Mouse (Mus musculus) heart, embryonic 16.5 days (tissue): ENCODE results near the gene Scamp1. TPM values are rescaled to one million over a fixed set of nuclear protein-coding genes. Genes with fewer than 3 reads are reported as not detected.

Source experiments
- ATAC-seq: fragments of 200-750 bp; cut with Nextera tagmentation; replicated peaks from 2 replicates; pipeline ENCODE4 v1.8.0; 2017; ENCODE audit warnings: moderate number of reproducible peaks; ENCODE audit not compliant: insufficient read depth, low FRiP score; ENCODE audit errors: extremely low read depth
- H3K27ac ChIP-seq: fragments of 300-500 bp; sonication (generic); 2 replicates; pipeline ENCODE4 v1.5.1; 2014; ENCODE audit warnings: mild to moderate bottlenecking, low read length, control low read depth, moderate library complexity
- H3K27me3 ChIP-seq: fragments of 300-500 bp; sonication (generic); 2 replicates; pipeline ENCODE4 v1.6.1; 2014; ENCODE audit warnings: low read length, mixed read lengths; ENCODE audit not compliant: control insufficient read depth, insufficient read depth
- H3K36me3 ChIP-seq: fragments of 300-500 bp; sonication (generic); 2 replicates; pipeline ENCODE4 v1.6.1; 2014; ENCODE audit not compliant: control insufficient read depth, insufficient read depth
- H3K4me1 ChIP-seq: fragments of 300-500 bp; sonication (generic); 2 replicates; pipeline ENCODE4 v1.6.1; 2014; ENCODE audit warnings: low read length, mixed read lengths; ENCODE audit not compliant: control insufficient read depth, insufficient read depth
- H3K4me2 ChIP-seq: fragments of 300-500 bp; sonication (generic); 2 replicates; pipeline ENCODE4 v1.6.1; 2014; ENCODE audit warnings: low read depth, mild to moderate bottlenecking, control low read depth, low read length
- H3K4me3 ChIP-seq: fragments of 300-500 bp; sonication (generic); 2 replicates; pipeline ENCODE4 v1.5.1; 2014; ENCODE audit warnings: mild to moderate bottlenecking, control low read depth, low read length
- H3K9ac ChIP-seq: fragments of 300-500 bp; sonication (generic); 2 replicates; pipeline ENCODE4 v1.6.1; 2014; ENCODE audit warnings: low read length, control low read depth
- H3K9me3 ChIP-seq: fragments of 300-500 bp; sonication (generic); replicated peaks from 2 replicates; pipeline ENCODE4 v1.6.1; 2016; ENCODE audit warnings: low read length; ENCODE audit not compliant: control insufficient read depth
- WGBS: fragments of 180-500 bp; shearing (Covaris S2); extraction: QIAGEN DNeasy Blood & Tissue Kit; methylation state at CpG from one replicate; pipeline ENCODE4 v1.1.7; 2014; 5-methylcytosine and 5-hydroxymethylcytosine counted together
- polyA plus RNA-seq: library from polyadenylated mRNA; unstranded; fragments of >200 nt; fragmentation: Nextera tagmentation; extraction: Ambion mirVana; gene quantifications from 2 replicates; pipeline ENCODE4 v1.2.1, GENCODE M21; 2015

Scamp1 gene
- polyA plus RNA-seq, 1 experiment from 2014 or later, result 25.9 TPM

DNA sequence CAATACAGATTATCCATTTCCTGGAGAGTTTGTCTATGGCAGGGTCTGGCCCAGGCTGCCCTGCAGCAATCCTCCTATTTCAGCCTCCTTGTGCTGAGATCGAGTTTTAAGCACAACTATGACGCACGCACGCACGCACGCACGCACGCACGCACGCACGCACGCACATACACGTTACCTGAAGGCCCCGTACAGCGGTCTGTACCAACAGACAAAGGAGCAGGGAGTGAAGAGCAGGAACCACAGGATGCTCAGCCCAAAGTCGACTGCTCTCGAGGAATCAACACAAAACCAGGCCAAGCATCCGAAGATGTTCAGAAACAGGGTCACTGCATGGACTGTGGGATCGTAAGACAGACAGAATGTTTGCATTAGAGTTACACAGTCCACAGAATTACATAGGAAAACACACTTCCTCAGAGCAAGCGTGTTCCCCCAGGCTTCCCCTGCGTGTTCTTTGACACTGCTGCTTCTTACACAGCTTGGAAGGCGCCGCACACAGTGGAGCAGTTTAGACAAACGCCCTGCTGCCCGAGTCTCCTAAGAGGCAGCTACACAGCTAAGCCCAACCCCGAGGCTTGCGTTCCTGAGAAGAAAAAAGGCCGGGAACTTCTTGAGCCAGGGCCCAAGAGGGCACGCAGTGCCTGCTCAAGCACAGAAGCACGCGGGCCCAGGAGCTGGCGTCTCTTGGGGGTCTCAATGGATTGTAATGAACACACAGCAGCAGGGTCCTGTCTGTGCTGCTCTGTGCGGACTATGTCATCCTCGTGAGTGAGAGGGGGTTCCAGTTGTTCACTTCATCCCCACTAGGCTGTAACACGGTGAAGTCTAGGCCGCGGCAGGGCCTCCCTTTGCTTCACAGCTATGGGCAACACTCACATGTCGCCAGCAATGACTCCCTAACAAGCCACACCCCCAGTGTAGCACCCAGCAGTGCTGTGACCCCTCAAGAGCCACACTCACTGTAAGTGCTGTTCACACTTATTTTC is 60.6 kb downstream of the Scamp1 start:
- H3K9ac ChIP-seq, result no peak overlapping the region
- no peak overlapping the region for H3K4me3 ChIP-seq
- peaks cover 8% of the 10 kb centered on the region for H3K36me3 ChIP-seq
- ATAC-seq, result no peak
- 94% methylated on average over 38 of the region's 38 CpGs for WGBS
- no peaks in the 10 kb centered on the region for H3K27me3 ChIP-seq
- H3K4me1 ChIP-seq, result no peaks in the 10 kb centered on the region
- H3K9me3 ChIP-seq, result no peaks in the 10 kb centered on the region
- H3K27ac ChIP-seq, result no peak overlapping the region
- H3K4me2 ChIP-seq, result no peak overlapping the region

DNA sequence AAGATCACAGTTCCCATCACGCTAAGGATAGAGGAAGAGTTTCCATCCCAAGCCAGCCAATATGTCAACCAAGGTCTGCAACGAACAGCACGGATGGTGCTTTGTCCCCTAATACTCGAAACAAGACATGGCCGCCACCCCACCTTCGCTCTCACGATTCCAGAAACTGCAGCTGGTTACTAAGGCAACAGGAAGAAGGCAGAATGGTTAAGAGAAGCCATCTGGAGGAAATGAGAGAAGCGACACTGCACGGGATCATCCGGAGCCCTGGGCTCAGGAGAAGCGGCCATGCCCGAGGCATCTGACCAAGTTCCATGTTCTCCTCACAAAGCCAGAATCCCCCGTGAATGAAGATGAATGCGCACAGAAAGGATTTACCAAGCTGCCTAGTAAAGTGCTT is 62.0 kb downstream of the Scamp1 start:
- Histone ChIP-seq H3K9me3 (no peaks in the 10 kb centered on the region), H3K4me1 (no peaks in the 10 kb centered on the region), H3K27me3 (no peaks in the 10 kb centered on the region), H3K9ac (no peak overlapping the region), H3K4me3 (no peak overlapping the region), H3K36me3 (peaks cover 8% of the 10 kb centered on the region), H3K4me2 (no peak overlapping the region), H3K27ac (no peak overlapping the region)
- ATAC-seq, result no peak
- 81% methylated on average over 14 of the region's 14 CpGs for WGBS

DNA sequence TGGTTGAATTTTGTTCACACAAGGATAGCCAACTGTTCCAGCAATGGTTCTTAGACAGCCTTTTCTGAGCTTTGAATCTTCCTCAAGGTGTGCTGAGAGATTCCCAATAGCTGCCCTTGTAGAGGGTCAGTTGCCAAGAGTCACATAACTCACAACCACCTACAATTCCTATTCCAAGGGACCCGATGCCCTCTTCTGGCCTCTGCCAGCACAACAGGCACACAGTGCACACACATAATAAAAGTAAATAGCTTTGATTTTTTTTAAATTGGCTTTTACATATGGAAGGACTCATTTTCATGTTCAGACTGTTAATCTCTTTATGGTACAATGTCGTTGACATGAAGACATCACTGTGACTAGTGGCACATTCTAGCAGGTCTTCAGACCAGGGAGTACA is 72.9 kb downstream of the Scamp1 start:
- no peak overlapping the region for H3K4me3 ChIP-seq
- peaks cover 13% of the 10 kb centered on the region for H3K36me3 ChIP-seq
- 88% methylated on average over 2 of the region's 2 CpGs for WGBS
- H3K4me2 ChIP-seq, result no peak overlapping the region
- no peaks in the 10 kb centered on the region for H3K27me3 ChIP-seq
- H3K9me3 ChIP-seq, result peaks cover 3% of the 10 kb centered on the region
- H3K27ac ChIP-seq, result no peak overlapping the region
- no peak overlapping the region for H3K9ac ChIP-seq
- no peak for ATAC-seq
- no peaks in the 10 kb centered on the region for H3K4me1 ChIP-seq

DNA sequence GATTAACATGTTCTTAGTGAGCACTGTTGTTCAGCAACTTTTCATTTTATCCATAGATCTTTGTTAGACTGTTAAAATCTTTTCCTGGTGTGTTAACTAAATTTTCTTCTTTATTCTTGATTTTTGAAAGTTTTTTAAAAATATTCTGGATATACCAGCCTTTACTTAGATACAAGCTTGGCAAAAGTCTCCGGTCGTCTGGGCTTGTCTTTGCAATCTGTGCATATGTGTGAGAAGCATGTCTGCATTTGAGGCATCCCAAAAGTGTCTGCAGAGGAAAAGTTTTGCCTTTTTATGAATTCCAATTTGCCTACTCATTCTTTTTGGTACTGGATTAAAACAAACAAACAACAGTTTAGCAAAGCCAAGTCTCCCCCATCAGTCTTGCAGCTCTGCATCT is 73.5 kb downstream of the Scamp1 start:
- ATAC-seq, result no peak
- Histone ChIP-seq H3K4me3 (no peak overlapping the region), H3K9me3 (peaks cover 3% of the 10 kb centered on the region), H3K9ac (no peak overlapping the region), H3K4me1 (no peaks in the 10 kb centered on the region), H3K36me3 (peaks cover 13% of the 10 kb centered on the region), H3K27ac (no peak overlapping the region), H3K4me2 (no peak overlapping the region), H3K27me3 (no peaks in the 10 kb centered on the region)
- 95% methylated on average over 2 of the region's 2 CpGs for WGBS

DNA sequence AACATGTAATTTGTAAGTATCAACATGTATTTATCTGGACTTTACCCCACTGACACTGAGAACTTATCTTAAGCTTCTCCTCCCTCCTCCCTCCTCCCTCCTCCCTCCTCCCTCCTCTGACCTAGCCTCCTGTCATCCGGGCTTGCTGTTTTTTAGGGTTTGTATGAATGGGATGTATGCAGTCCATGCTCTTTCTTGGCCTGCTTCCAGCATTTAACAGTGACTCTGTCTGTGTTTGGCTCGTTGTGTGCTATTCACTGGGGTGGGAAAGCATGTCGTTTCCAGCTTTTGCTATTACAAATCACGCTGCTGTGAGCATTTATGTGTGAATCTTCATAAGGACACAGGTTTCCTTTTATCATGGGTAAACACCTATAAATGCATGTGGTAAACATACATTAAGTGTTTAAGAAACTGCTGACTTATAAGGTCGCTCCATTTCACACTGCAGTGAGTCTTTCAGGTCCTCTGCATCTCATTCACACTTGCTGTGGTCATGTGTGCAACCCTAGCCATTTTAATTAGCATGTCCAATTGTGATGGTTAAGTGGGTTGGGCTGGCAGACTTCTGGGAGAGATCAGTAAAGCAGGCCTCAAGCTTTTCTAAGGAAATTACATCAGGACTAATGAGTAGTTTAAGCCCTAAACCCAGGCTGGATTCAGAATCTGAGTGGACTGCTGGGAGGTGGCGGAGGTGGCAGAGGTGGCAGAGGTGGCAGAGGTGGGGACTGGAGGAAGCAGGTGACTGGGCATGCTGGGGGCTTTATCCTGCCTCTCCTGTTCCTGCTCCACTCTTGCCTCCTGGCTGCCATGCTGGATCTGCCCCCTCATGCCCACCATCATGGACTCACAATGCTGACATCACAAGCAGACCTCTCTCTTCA is 74.2 kb downstream of the Scamp1 start:
- no peaks in the 10 kb centered on the region for H3K27me3 ChIP-seq
- no peak overlapping the region for H3K9ac ChIP-seq
- peaks cover 3% of the 10 kb centered on the region for H3K9me3 ChIP-seq
- peaks cover 13% of the 10 kb centered on the region for H3K36me3 ChIP-seq
- ATAC-seq, result no peak
- 59% methylated on average over 6 of the region's 6 CpGs for WGBS
- no peaks in the 10 kb centered on the region for H3K4me1 ChIP-seq
- no peak overlapping the region for H3K27ac ChIP-seq
- H3K4me3 ChIP-seq, result no peak overlapping the region
- no peak overlapping the region for H3K4me2 ChIP-seq

DNA sequence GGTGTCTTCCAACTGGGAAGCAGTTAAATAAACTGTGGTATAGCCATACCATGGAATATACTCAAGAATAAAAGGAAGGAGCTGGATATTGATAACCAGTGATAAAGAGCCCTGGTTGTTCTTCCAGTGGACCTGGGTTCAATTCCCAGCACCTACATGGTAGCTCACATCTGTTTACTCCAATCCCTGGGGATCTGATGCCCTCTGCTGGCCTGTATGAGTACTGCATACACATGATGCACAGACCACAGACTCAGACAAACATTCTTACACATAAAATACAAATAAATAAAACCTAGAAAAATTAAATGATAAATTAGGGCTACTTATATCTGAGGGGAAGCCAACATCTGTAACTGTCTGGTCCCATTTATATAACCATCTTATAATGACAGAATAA is 76.8 kb downstream of the Scamp1 start:
- Histone ChIP-seq H3K27me3 (no peaks in the 10 kb centered on the region), H3K4me3 (no peak overlapping the region), H3K9me3 (peaks cover 3% of the 10 kb centered on the region), H3K27ac (no peak overlapping the region), H3K4me1 (no peaks in the 10 kb centered on the region), H3K9ac (no peak overlapping the region), H3K36me3 (peaks cover 12% of the 10 kb centered on the region), H3K4me2 (no peak overlapping the region)
- no peak for ATAC-seq

DNA sequence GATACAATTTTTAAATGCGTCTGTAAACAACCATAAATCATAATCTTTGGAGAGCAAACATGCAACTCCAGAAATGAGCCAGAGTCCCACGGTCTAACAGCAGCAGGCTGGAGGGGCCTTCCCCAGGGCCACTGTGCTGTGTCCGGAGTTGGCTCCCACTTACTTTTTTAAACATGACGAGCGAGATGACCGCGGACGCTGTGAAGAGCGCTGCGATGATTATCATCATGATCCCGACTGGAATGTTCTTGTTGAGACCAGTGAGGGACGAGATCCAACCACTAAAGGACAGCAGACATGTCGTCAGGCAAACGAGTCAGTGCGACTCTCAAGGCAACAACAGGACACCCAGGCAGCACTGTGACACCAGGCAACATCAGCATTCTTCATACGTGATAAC is 77.7 kb downstream of the Scamp1 start:
- H3K27ac ChIP-seq, result no peak overlapping the region
- no peak for ATAC-seq
- 84% methylated on average over 16 of the region's 16 CpGs for WGBS
- H3K4me1 ChIP-seq, result no peaks in the 10 kb centered on the region
- H3K36me3 ChIP-seq, result peaks cover 13% of the 10 kb centered on the region
- H3K4me3 ChIP-seq, result no peak overlapping the region
- H3K27me3 ChIP-seq, result no peaks in the 10 kb centered on the region
- H3K9ac ChIP-seq, result no peak overlapping the region
- H3K4me2 ChIP-seq, result no peak overlapping the region
- peaks cover 3% of the 10 kb centered on the region for H3K9me3 ChIP-seq

DNA sequence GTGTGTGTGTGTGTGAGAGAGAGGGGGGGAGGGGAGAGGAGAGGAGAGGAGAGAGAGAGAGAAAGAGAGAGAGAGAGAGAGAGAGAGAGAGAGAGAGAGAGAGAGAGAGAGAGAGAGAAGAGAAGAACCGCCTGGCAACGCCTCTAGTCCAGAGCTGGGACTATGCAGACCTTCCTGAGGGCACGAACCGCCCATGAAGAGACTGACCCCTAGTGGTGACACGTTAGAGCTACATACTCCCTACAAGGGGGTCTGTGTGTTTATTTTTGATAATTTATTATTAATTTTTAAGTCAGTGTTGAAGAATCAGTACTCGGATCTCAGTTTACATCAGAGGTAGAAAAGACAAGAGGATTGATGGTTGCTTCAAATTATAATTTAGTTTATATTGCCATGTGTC is 80.4 kb downstream of the Scamp1 start:
- 5% methylated on average over 6 of the region's 6 CpGs for WGBS
- Histone ChIP-seq H3K27ac (no peak overlapping the region), H3K4me3 (no peak overlapping the region), H3K9me3 (peaks cover 3% of the 10 kb centered on the region), H3K9ac (no peak overlapping the region), H3K27me3 (no peaks in the 10 kb centered on the region), H3K4me1 (no peaks in the 10 kb centered on the region), H3K36me3 (peaks cover 13% of the 10 kb centered on the region), H3K4me2 (no peak overlapping the region)
- ATAC-seq, result 0 out of 2 replicates have a peak, but pooled peaks have one; percentile 67

DNA sequence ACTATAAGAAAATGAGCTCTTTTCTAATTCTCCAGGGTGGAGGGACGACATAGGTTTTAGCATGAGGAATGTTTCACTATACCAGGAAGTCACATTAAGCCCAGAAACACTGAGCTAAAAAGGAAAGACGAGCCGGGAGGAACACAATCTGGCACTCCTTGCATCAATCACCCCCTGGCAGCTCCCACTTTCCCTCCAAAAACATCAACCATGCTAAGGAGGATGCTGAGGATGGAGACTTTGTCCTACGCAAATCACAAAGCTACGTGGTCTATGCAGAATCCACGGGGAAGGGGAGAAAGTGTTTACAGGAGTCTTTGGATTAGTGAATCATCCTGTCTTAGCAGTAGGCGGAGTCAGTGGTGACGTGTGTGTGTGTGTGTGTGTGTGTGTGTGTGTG is 85.8 kb downstream of the Scamp1 start:
- Histone ChIP-seq H3K9ac (no peak overlapping the region), H3K4me1 (0 out of 2 replicates have a peak, but pooled peaks cover 2% of the 10 kb centered on the region), H3K4me2 (no peak overlapping the region), H3K4me3 (no peak overlapping the region), H3K27ac (no peak overlapping the region), H3K9me3 (no peaks in the 10 kb centered on the region), H3K27me3 (no peaks in the 10 kb centered on the region), H3K36me3 (peaks cover 6% of the 10 kb centered on the region; the same call in 1 of the 2 replicates)
- WGBS, result 64% methylated on average over 8 of the region's 8 CpGs
- ATAC-seq, result no peak
